ENCODE assay signal across 11 mouse cellular contexts in genomic region chr15:77332272-77332991, GRCm38 (mm10). TPM values are rescaled to one million over a fixed set of nuclear protein-coding genes. Genes with fewer than 3 reads are reported as not detected.
DNase-seq lines count a peak whose midpoint lies in the region; ATAC-seq and TF ChIP-seq lines count a peak whose summit lies in the region.
"Had no signal": no experiment of that assay in that cellular context is flagged by ENCODE, and none has a peak within 500 bp of the region (broad histone marks: within the 10 kb centered on the region; RNA-seq: fewer than 3 reads in every experiment).

No protein-coding gene starts in this region.

- H3K36me3 ChIP-seq in lung, postnatal 0 days (ENCODE audit: insufficient read depth, low read length): no peaks in the 10 kb centered on the region
- H3K36me3 ChIP-seq in liver, embryonic 11.5 days (ENCODE audit: control insufficient read depth, insufficient read depth, low read length): no peaks in the 10 kb centered on the region
- H3K36me3 ChIP-seq: embryonic facial prominence, embryonic 12.5 days; neural tube, embryonic 12.5 days had no signal

- H3K9me3 ChIP-seq in lung, postnatal 0 days (ENCODE audit: low read length): no peaks in the 10 kb centered on the region
- H3K9me3 ChIP-seq in liver, embryonic 11.5 days (ENCODE audit: control insufficient read depth, low read length): no peaks in the 10 kb centered on the region
- H3K9me3 ChIP-seq: embryonic facial prominence, embryonic 12.5 days; neural tube, embryonic 12.5 days had no signal

- no peak for TF ChIP-seq POLR2A in lung, adult 2 months (IDR thresholded peaks at IDR 0.05; ENCODE audit: borderline replicate concordance, extremely low read depth, low read depth, low read length)

- H3K4me2 ChIP-seq in lung, postnatal 0 days (replicated peaks; ENCODE audit: low read depth, low read length): no peak overlapping the region
- H3K4me2 ChIP-seq in liver, embryonic 11.5 days: no peak overlapping the region
- H3K4me2 ChIP-seq: embryonic facial prominence, embryonic 12.5 days; neural tube, embryonic 12.5 days had no signal

- TF ChIP-seq EP300 in lung, postnatal 0 days (IDR thresholded peaks at IDR 0.05): no peak

- ATAC-seq in lung, postnatal 0 days: no peak
- ATAC-seq in liver, embryonic 11.5 days (replicated peaks; ENCODE audit: low FRiP score): no peak

- TF ChIP-seq CTCF in lung, postnatal 0 days (IDR thresholded peaks at IDR 0.05): no peak
- no peak for TF ChIP-seq CTCF in lung, adult 2 months (IDR thresholded peaks at IDR 0.05; ENCODE audit: insufficient read depth, low read length)

- no peaks in the 10 kb centered on the region for H3K4me1 ChIP-seq in lung, postnatal 0 days (ENCODE audit: insufficient read depth, low read depth, low read length)
- H3K4me1 ChIP-seq in lung, adult 2 months (ENCODE audit: control insufficient read depth, insufficient read depth, low read length): 0 out of 2 replicates have a peak, but pooled peaks cover 6% of the 10 kb centered on the region
- H3K4me1 ChIP-seq in liver, embryonic 11.5 days (replicated peaks; ENCODE audit: control insufficient read depth, insufficient read depth, low read length): peaks cover 14% of the 10 kb centered on the region; the same call in 1 of the 2 replicates

- H3K9ac ChIP-seq in lung, postnatal 0 days (replicated peaks; ENCODE audit: low read depth): no peak overlapping the region
- H3K9ac ChIP-seq in liver, embryonic 11.5 days (ENCODE audit: low read depth, low read length): no peak overlapping the region
- H3K9ac ChIP-seq: embryonic facial prominence, embryonic 12.5 days; neural tube, embryonic 12.5 days had no signal

- no peak overlapping the region for H3K4me3 ChIP-seq in lung, postnatal 0 days (ENCODE audit: low read depth, low read length)
- H3K4me3 ChIP-seq in lung, adult 2 months (replicated peaks; ENCODE audit: extremely low read depth, low read depth, low read length): no peak overlapping the region
- H3K4me3 ChIP-seq in liver, embryonic 11.5 days (ENCODE audit: low read depth, low read length): no peak overlapping the region
- H3K4me3 ChIP-seq: embryonic facial prominence, embryonic 12.5 days; neural tube, embryonic 12.5 days had no signal

- peak; percentile 77 for DNase-seq in adrenal gland, adult 2 months
- no peak for DNase-seq in adrenal gland, postnatal 4 days (ENCODE audit: low spot score in 2 of 2)
- peak; percentile 18 for DNase-seq in lung, postnatal 0 days (ENCODE audit: low spot score)
- no peak for DNase-seq in lung, adult 2 months
- peak; percentile 78 for DNase-seq in layer of hippocampus, adult 9-11 months
- DNase-seq in right cerebral cortex, postnatal 14 days: peak; percentile 71
- DNase-seq in liver, embryonic 11.5 days (ENCODE audit: low spot score): no peak
- DNase-seq in thymus, postnatal 10 days (ENCODE audit: low spot score in 2 of 2): no peak
- DNase-seq: thymus, postnatal 14 days had no signal

- no peak overlapping the region for H3K27ac ChIP-seq in lung, postnatal 0 days (ENCODE audit: low read length)
- H3K27ac ChIP-seq in liver, embryonic 11.5 days (ENCODE audit: low read depth, low read length): no peak overlapping the region
- H3K27ac ChIP-seq: embryonic facial prominence, embryonic 12.5 days; neural tube, embryonic 12.5 days had no signal

- H3K27me3 ChIP-seq in lung, postnatal 0 days (replicated peaks; ENCODE audit: insufficient read depth, low read length): no peaks in the 10 kb centered on the region
- H3K27me3 ChIP-seq in liver, embryonic 11.5 days (replicated peaks; ENCODE audit: control insufficient read depth, insufficient read depth, low read length): no peaks in the 10 kb centered on the region
- H3K27me3 ChIP-seq: embryonic facial prominence, embryonic 12.5 days had no signal

- 73% methylated on average over 7 of the region's 7 CpGs for WGBS in lung, postnatal 0 days
- 64% methylated on average over 7 of the region's 7 CpGs for WGBS in lung, adult 2 months
- WGBS in liver, embryonic 11.5 days: 68% methylated on average over 7 of the region's 7 CpGs

RNA-seq across cellular contexts. Expression of gene Rbfox2, which starts 25.6 kb away (rescaled TPM):
- total RNA-seq in adrenal gland, adult 2 months (2021): 10 to 100 TPM; 56.1 to 68.7 TPM
- polyA plus RNA-seq in adrenal gland, adult 2 months (2012; rRNA removed): 53.8 and 74.8 TPM in 2 replicates
- total RNA-seq in adrenal gland, postnatal 4 days (2021): 100 to 1,000 TPM; 102 to 104 TPM
- 17.4 and 18.8 TPM in 2 replicates for polyA plus RNA-seq in lung, postnatal 0 days (2015; fragmentation: Nextera tagmentation; extraction: Ambion mirVana)
- 65.0 and 72.0 TPM in 2 replicates for polyA plus RNA-seq in lung, adult 2 months (2012; rRNA removed)
- 24.3 and 26.6 TPM in 2 replicates for polyA plus RNA-seq in liver, embryonic 11.5 days (2014; fragmentation: Nextera tagmentation; extraction: Ambion mirVana)

Comparison
In these comparisons a context has a peak if more than half of its experiments do, and no peak if none do; other contexts are left out.
1. DNase-seq: peak in adrenal gland, adult 2 months (single experiment), lung, postnatal 0 days (single experiment), layer of hippocampus, adult 9-11 months (single experiment) and right cerebral cortex, postnatal 14 days (single experiment); none in adrenal gland, postnatal 4 days (0 of 2), lung, adult 2 months (single experiment), liver, embryonic 11.5 days (single experiment) and thymus, postnatal 10 days (0 of 2).